Mouse (Mus musculus): ENCODE results near the gene Meis2. TPM values are rescaled to one million over a fixed set of nuclear protein-coding genes. Genes with fewer than 3 reads are reported as not detected.

The Meis2 gene
- polyA plus RNA-seq, 1 experiment from 2014 or later, result 41.5 TPM

DNA sequence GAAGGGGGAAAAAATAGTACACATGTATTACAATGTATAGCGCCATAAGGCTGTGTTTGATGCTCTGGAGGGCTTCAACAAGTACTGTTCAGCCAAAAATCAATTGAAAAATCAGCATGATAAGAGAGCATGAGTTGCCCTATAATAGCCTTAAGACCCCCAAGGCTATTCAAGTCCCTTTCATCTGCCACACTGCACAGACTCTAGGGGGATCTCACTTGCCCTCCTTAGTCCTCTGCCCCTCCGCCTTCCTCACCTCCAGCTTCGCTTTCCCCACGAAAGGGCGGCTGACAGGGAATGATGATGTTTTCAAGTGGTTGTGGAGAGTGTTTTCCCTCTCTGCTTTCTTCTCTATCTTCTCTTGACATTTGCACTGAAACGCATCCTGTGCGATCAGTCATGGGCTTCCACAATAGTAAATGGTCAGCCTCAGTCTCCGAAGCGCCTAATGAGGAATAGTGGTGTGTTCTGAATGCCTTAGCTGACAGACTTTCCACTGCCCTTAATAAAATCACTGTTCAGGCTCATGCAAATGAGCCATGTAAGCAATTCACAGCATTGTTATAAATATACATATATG is 23.9 kb downstream of the Meis2 start:
- Histone ChIP-seq H3K4me2 (replicated peaks) (no peak overlapping the region), H3K9me3 (no peaks in the 10 kb centered on the region), H3K4me3 (replicated peaks) (no peak overlapping the region), H3K27me3 (replicated peaks) (no peaks in the 10 kb centered on the region), H3K9ac (no peak overlapping the region), H3K4me1 (replicated peaks) (peaks cover 6% of the 10 kb centered on the region; the same call in 1 of the 2 replicates), H3K27ac (no peak overlapping the region), H3K36me3 (no peaks in the 10 kb centered on the region)
- WGBS, result 83% methylated on average over 9 of the region's 9 CpGs
- ATAC-seq, result no peak

DNA sequence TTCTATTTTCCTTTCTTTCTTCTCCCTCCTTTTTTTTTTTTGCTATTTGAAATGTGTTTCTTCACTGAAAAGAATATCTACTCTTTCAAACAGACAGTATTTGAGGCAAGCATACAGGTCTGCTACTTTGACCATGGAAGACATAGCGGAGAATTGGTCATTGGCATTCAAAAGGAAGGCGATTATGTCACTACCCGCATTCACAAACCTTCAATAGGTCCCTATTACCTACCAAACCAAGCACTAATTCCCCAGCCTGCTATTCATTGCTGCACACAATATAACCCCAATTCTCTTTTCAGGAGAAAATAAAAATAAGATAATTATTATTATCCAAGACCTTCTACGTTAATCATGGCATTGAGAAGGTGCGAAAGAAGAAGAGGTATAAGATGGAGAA is 30.3 kb downstream of the Meis2 start:
- Histone ChIP-seq H3K4me3 (replicated peaks) (no peak overlapping the region), H3K9me3 (no peaks in the 10 kb centered on the region), H3K36me3 (0 out of 2 replicates have a peak, but pooled peaks cover 4% of the 10 kb centered on the region), H3K27ac (no peak overlapping the region), H3K9ac (no peak overlapping the region), H3K4me1 (replicated peaks) (no peaks in the 10 kb centered on the region), H3K4me2 (replicated peaks) (no peak overlapping the region), H3K27me3 (replicated peaks) (no peaks in the 10 kb centered on the region)
- no peak for ATAC-seq
- 96% methylated on average over 5 of the region's 5 CpGs for WGBS

DNA sequence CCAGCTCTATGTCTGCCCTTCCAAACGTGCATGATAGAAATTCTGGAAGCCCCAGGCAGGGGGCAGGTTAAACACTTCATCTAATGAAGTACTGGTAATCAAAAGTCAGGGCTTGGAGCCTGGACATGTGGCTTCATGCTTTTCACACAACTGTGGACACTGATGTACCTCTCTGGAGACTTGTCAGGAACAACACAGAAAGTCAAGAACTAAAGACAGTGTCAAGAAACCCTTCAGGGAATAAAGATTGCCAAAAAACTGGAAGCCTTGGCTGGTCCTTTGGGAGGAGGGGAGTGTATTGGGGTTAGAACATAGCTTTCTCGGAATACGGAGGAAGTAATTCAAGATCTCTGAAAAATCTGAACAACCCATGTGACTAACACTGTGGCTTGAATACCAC is 37.5 kb downstream of the Meis2 start:
- ATAC-seq, result no peak
- no peaks in the 10 kb centered on the region for H3K36me3 ChIP-seq
- H3K4me1 ChIP-seq (replicated peaks), result no peaks in the 10 kb centered on the region
- no peak overlapping the region for H3K27ac ChIP-seq
- H3K9ac ChIP-seq, result no peak overlapping the region
- H3K4me2 ChIP-seq (replicated peaks), result no peak overlapping the region
- H3K27me3 ChIP-seq (replicated peaks), result no peaks in the 10 kb centered on the region
- 75% methylated on average over 3 of the region's 3 CpGs for WGBS
- H3K9me3 ChIP-seq, result no peaks in the 10 kb centered on the region
- H3K4me3 ChIP-seq (replicated peaks), result no peak overlapping the region

DNA sequence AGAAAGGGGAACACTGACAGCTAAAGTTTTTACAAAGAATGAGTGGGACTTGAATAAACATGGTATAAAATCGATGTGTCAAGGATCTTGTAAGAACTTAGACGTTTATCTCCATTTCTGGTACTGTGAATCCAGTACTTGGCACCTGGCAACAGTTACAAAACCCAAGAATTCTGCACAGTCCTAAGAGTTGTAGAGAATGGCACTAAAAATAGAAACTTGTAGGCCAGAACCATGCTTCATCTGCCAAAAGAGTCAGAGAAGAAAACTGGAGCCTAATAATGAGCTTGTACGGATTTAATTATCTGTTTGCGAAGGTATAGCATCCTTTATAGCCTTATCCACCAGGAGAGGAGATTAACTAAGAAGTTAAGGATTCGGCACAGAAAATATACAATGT is 42.8 kb downstream of the Meis2 start:
- Histone ChIP-seq H3K27me3 (replicated peaks) (no peaks in the 10 kb centered on the region), H3K4me2 (replicated peaks) (no peak overlapping the region), H3K36me3 (no peaks in the 10 kb centered on the region), H3K9ac (no peak overlapping the region), H3K9me3 (no peaks in the 10 kb centered on the region), H3K27ac (no peak overlapping the region), H3K4me3 (replicated peaks) (no peak overlapping the region), H3K4me1 (replicated peaks) (peaks cover 15% of the 10 kb centered on the region)
- 80% methylated on average over 5 of the region's 5 CpGs for WGBS
- ATAC-seq, result no peak

DNA sequence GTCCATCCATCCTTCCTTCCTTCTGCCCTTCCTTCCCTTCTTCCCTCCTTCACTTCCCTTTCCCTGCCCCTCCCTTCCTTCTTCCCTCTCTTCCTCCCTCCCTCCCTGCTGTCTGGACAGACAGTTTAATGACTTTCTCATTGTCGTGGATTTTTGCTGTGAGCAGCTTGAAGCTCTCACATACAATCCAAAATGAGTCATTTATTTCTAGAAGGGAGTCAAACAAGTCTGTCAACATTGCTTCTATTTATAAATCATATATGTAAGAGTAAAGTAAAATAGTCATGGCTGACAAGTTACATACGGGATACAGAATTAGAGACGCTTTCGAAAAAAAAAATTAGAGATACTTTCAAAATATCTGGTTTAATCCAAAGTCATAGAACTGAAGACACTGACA is 43.7 kb downstream of the Meis2 start:
- WGBS, result 56% methylated on average over 4 of the region's 4 CpGs
- no peak overlapping the region for H3K9ac ChIP-seq
- no peaks in the 10 kb centered on the region for H3K27me3 ChIP-seq (replicated peaks)
- H3K36me3 ChIP-seq, result no peaks in the 10 kb centered on the region
- H3K4me3 ChIP-seq (replicated peaks), result no peak overlapping the region
- ATAC-seq, result no peak
- H3K9me3 ChIP-seq, result no peaks in the 10 kb centered on the region
- peaks cover 15% of the 10 kb centered on the region for H3K4me1 ChIP-seq (replicated peaks)
- H3K27ac ChIP-seq, result no peak overlapping the region
- no peak overlapping the region for H3K4me2 ChIP-seq (replicated peaks)

DNA sequence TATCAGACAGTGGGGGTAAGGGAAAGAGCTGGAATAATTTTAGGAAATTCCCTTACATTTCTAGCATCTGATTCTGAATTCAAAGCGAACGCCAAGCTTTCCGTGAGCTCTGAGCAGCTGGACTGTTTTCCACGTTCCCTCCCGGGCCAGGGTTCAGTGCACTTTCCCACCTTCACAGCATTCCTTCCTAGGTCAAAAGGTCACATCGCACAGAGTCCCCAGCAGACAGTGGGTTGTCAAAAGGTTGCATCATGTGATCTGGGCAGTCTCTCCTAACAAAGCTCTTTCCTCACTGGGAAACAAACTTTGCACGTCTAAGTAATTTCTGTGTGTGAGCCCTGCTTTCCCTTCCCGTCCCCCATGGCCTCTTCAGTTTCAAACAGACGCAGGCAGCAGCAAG is 44.6 kb downstream of the Meis2 start:
- peaks cover 15% of the 10 kb centered on the region for H3K4me1 ChIP-seq (replicated peaks)
- WGBS, result 14% methylated on average over 9 of the region's 9 CpGs
- H3K36me3 ChIP-seq, result no peaks in the 10 kb centered on the region
- H3K4me3 ChIP-seq (replicated peaks), result no peak overlapping the region
- no peak overlapping the region; the same call in 1 of the 2 replicates for H3K27ac ChIP-seq
- H3K4me2 ChIP-seq (replicated peaks), result no peak overlapping the region; the same call in 1 of the 2 replicates
- ATAC-seq, result peak; percentile 76
- H3K27me3 ChIP-seq (replicated peaks), result no peaks in the 10 kb centered on the region
- H3K9ac ChIP-seq, result no peak overlapping the region
- H3K9me3 ChIP-seq, result no peaks in the 10 kb centered on the region

DNA sequence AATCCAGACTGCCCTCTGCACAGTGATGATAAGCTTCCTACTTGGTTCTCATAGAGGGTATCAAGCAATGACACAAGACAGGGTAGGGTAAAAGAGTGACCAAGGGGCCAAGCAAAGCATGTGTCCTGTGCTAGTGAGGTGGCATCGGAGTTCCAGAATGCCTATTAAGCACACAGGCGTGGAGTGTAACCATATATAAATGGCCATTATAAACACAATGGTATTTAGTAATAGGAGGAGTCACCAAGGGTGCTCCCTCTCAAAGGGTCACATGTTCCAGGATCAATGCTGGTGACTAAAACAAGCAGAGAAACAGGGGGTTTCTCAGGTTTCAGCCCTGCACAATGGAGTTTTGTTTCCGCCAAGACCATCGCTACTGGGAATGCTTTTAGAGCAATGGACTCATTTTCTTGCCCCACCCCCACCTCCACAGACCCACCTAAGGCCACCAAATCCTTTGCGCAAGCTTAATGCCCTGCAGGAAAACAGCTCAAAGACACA is 45.1 kb downstream of the Meis2 start:
- Histone ChIP-seq H3K4me2 (replicated peaks) (no peak overlapping the region; the same call in 1 of the 2 replicates), H3K4me3 (replicated peaks) (no peak overlapping the region), H3K36me3 (no peaks in the 10 kb centered on the region), H3K27ac (no peak overlapping the region; the same call in 1 of the 2 replicates), H3K9ac (no peak overlapping the region), H3K4me1 (replicated peaks) (peaks cover 15% of the 10 kb centered on the region), H3K27me3 (replicated peaks) (no peaks in the 10 kb centered on the region), H3K9me3 (no peaks in the 10 kb centered on the region)
- 45% methylated on average over 5 of the region's 5 CpGs for WGBS
- ATAC-seq, result peak; percentile 46

DNA sequence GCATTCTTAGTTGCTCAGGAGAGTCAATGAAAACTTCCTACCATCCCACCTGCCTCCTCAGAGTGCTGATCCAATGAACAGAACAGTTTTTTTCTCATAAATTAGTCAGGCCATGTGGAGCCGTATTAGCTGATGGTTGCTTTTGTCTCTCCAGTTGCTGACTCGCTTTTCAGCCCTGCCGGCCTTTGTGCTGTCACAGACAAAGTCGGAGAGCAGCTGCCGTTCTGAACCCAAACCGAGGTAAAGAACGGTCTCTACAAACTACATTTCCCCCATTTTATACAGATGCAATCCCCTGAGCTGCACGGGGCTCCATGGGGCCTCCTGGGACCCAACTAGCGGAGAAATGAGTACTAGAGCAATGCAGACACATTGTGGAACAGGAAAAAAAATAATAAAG is 45.7 kb downstream of the Meis2 start:
- Histone ChIP-seq H3K36me3 (no peaks in the 10 kb centered on the region), H3K9ac (no peak overlapping the region), H3K27me3 (replicated peaks) (no peaks in the 10 kb centered on the region), H3K4me1 (replicated peaks) (peaks cover 15% of the 10 kb centered on the region), H3K9me3 (no peaks in the 10 kb centered on the region), H3K4me3 (replicated peaks) (no peak overlapping the region), H3K27ac (no peak overlapping the region), H3K4me2 (replicated peaks) (no peak overlapping the region)
- peak; percentile 18; the same call in 1 of the 2 replicates for ATAC-seq
- 44% methylated on average over 9 of the region's 9 CpGs for WGBS

DNA sequence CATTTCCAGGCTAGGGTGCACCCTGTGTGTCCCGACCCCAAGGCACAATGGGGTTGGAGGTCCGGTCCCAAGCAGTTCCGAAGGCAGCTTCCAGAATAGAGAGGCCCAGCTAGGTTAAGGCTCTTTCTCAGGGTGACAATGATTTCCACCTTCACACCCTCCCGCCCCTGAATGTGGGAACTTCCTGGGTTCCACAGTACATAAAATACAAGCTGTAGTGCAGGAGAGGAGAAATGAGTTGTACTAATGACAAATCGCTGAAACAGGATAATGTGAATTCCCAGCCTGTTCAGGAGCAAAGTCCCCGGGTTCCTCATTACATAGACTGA is 46.2 kb downstream of the Meis2 start:
- H3K27ac ChIP-seq, result no peak overlapping the region
- ATAC-seq, result peak; percentile 27; the same call in 1 of the 2 replicates
- H3K9me3 ChIP-seq, result no peaks in the 10 kb centered on the region
- H3K36me3 ChIP-seq, result no peaks in the 10 kb centered on the region
- no peak overlapping the region for H3K4me2 ChIP-seq (replicated peaks)
- 63% methylated on average over 6 of the region's 6 CpGs for WGBS
- H3K4me1 ChIP-seq (replicated peaks), result peaks cover 15% of the 10 kb centered on the region
- no peak overlapping the region for H3K4me3 ChIP-seq (replicated peaks)
- no peaks in the 10 kb centered on the region for H3K27me3 ChIP-seq (replicated peaks)
- H3K9ac ChIP-seq, result no peak overlapping the region

DNA sequence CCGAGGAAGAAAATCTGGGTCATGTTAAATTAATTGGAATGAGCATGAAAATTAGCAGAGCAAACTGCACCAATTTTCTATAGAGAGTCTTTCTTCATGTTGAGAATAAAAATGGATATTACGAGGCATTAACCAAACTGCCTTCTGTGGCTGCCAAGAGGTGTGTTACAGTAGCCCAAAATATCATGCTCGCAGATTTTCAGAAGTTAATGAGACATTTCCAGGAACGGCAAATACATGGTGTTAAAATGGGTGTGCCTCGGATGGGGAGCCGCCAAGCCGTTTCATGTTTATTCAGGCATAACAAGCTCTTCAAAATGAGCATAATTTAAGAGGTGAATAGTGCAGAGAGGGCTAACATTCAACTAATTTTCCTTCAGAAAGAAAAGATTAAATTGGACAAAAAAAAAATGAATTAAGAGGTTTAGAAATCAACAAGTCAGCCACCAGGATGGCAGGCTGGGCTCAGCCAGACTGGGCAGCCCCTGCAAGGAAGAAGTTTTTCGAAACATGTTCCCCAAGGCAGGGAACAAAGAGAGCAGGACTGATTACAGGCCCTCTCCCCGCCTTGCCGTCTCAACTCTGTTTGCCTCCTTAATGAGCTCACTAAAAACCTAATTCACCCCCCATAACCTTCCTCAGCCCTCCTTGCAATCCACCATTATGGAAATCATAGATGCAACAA is 46.7 kb downstream of the Meis2 start:
- Histone ChIP-seq H3K36me3 (no peaks in the 10 kb centered on the region), H3K9ac (no peak overlapping the region), H3K27ac (no peak overlapping the region), H3K4me1 (replicated peaks) (peaks cover 15% of the 10 kb centered on the region), H3K27me3 (replicated peaks) (no peaks in the 10 kb centered on the region), H3K9me3 (no peaks in the 10 kb centered on the region), H3K4me2 (replicated peaks) (no peak overlapping the region), H3K4me3 (replicated peaks) (no peak overlapping the region)
- WGBS, result 67% methylated on average over 10 of the region's 10 CpGs
- peak; percentile 3; the same call in 1 of the 2 replicates for ATAC-seq

DNA sequence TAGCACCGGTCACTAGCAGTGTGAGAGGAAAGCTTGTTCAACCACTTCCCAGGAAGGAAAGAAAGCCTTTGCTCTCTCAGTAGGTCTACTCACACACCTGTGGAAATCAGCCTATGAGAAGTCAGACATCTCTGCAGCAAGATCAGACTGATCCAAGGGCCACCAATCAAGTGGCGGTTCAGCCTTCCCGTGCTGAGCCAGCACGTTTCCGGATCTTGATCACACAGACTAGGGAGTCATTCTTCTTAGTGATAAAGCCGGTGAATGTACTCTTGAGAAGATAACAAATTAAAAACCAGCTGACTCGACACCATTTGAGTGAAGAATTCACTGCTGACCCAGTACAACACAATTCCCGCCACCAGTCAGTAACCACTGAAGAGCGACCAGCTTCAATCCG is 50.1 kb downstream of the Meis2 start:
- Histone ChIP-seq H3K27me3 (replicated peaks) (no peaks in the 10 kb centered on the region), H3K9me3 (no peaks in the 10 kb centered on the region), H3K4me2 (replicated peaks) (no peak overlapping the region), H3K4me1 (replicated peaks) (peaks cover 9% of the 10 kb centered on the region), H3K27ac (no peak overlapping the region), H3K9ac (no peak overlapping the region), H3K4me3 (replicated peaks) (no peak overlapping the region), H3K36me3 (no peaks in the 10 kb centered on the region)
- 79% methylated on average over 10 of the region's 10 CpGs for WGBS
- ATAC-seq, result no peak

DNA sequence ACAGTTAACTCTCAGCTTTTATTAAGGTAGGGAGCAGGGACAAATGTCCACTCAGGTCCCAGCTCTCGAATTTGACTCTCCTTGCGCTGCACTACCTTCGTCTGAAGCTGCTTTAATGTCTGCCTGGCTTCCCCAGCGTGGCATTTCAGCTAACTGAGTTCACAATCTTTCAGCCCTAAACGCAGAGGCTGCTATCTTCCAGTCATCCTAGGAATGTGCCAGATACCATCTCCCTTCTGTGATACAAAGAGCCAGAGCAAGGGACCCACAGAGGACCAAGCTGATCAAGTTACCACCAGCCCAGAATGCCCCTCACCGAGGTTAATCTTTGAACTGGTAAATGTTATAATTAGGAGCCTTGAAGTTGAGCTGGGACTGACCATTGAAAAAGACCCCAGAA is 55.2 kb downstream of the Meis2 start:
- Histone ChIP-seq H3K9ac (no peak overlapping the region), H3K9me3 (no peaks in the 10 kb centered on the region), H3K27me3 (replicated peaks) (no peaks in the 10 kb centered on the region), H3K27ac (no peak overlapping the region), H3K4me1 (replicated peaks) (peaks cover 15% of the 10 kb centered on the region; the same call in 1 of the 2 replicates), H3K4me3 (replicated peaks) (no peak overlapping the region), H3K4me2 (replicated peaks) (no peak overlapping the region), H3K36me3 (no peaks in the 10 kb centered on the region)
- ATAC-seq, result no peak
- 24% methylated on average over 6 of the region's 6 CpGs for WGBS

DNA sequence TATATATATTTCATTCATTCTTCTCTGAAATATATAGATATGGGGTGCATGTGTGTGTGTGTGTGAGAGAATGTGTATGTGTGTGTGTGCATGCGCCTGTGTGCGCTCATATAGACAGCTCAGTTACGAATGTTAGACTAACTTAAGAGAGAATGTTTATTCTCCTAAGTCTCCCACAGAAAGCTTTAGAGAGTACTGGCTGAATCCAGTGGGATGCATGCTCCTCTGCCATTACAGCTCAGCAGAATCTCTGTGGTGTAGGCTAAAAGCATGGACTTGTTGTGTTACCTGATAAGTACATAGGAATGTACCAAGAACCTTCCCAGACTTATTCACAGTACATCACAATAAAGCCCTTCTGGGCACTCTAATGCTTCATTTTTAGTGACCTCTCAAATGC is 55.6 kb downstream of the Meis2 start:
- no peak for ATAC-seq
- no peak overlapping the region for H3K9ac ChIP-seq
- WGBS, result 41% methylated on average over 3 of the region's 3 CpGs
- no peak overlapping the region for H3K4me3 ChIP-seq (replicated peaks)
- H3K27ac ChIP-seq, result no peak overlapping the region
- no peaks in the 10 kb centered on the region for H3K36me3 ChIP-seq
- no peaks in the 10 kb centered on the region for H3K9me3 ChIP-seq
- H3K4me2 ChIP-seq (replicated peaks), result no peak overlapping the region
- no peaks in the 10 kb centered on the region for H3K27me3 ChIP-seq (replicated peaks)
- H3K4me1 ChIP-seq (replicated peaks), result peaks cover 15% of the 10 kb centered on the region; the same call in 1 of the 2 replicates

All from intestine, embryonic 15.5 days (tissue).